In the genomic region with DNA sequence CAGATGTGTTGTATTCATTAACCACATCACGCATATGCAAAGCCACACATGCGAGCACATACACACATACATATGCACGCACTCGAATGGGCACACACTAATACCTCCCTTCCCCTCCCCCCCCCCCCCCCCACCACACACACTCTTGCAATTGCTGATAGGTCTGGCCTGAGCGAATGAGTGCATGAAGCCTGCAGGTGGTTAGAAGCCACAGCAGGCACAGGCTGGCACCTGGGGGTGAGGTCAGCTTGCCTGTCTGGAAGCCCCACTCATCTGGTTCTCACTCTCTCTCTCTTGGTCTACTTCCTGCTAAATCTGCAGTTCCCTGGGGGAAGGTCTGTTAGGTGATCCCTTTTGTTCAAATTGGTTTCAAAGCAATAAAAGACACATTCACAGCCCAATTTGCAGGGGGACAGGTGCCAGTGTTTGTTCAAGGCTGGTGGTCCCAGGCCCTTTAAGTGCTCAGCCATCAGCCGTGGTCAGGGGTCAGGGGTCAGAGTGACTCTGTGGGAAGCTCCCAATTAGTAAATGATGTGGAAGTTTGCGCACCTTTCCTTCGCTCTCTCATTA, we compare ENCODE assay signal across 22 mouse cellular contexts.
DNase-seq lines count a peak whose midpoint lies in the region; ATAC-seq lines count a peak whose summit lies in the region.
"Had no signal": no experiment of that assay in that cellular context is flagged by ENCODE, and none has a peak within 500 bp of the region (broad histone marks: within the 10 kb centered on the region; RNA-seq: fewer than 3 reads in every experiment).

No protein-coding gene starts in this region.

- H3K4me1 ChIP-seq in limb, embryonic 11.5 days (ENCODE audit: control insufficient read depth, insufficient read depth, low read length): peaks cover 12% of the 10 kb centered on the region
- H3K4me1 ChIP-seq: embryonic facial prominence, embryonic 12.5 days; embryonic facial prominence, embryonic 15.5 days; intestine, embryonic 15.5 days had no signal

- H3K27ac ChIP-seq in limb, embryonic 11.5 days (replicated peaks; ENCODE audit: low read depth, low read length): no peak overlapping the region
- H3K27ac ChIP-seq: embryonic facial prominence, embryonic 12.5 days; embryonic facial prominence, embryonic 15.5 days; hindbrain, embryonic 13.5 days; intestine, embryonic 15.5 days had no signal

- 0 out of 2 replicates have a peak, but pooled peaks have one; percentile 55 for ATAC-seq in limb, embryonic 11.5 days (ENCODE audit: insufficient number of reproducible peaks, low FRiP score, low TSS enrichment, low read depth)
- ATAC-seq: forebrain, embryonic 14.5 days; hindbrain, embryonic 16.5 days; intestine, embryonic 15.5 days; Patski had no signal

- H3K27me3 ChIP-seq in limb, embryonic 11.5 days (ENCODE audit: control insufficient read depth, insufficient read depth, low read length): no peaks in the 10 kb centered on the region
- H3K27me3 ChIP-seq: embryonic facial prominence, embryonic 12.5 days; embryonic facial prominence, embryonic 15.5 days; hindbrain, embryonic 13.5 days; intestine, embryonic 15.5 days; Patski had no signal

- peak; percentile 11 for DNase-seq in embryo, embryonic 10 days (ENCODE audit: low spot score)
- DNase-seq in embryo, embryonic 10.5 days (ENCODE audit: low spot score): no peak
- peak; percentile 18 for DNase-seq in embryo, embryonic 9.5 days (ENCODE audit: extremely low spot score)
- peak; percentile 71 for DNase-seq in limb, embryonic 11.5 days (ENCODE audit: low spot score)
- DNase-seq in lung, postnatal 25 days (ENCODE audit: low spot score): no peak
- DNase-seq in lung, adult 18-20 months: no peak
- DNase-seq: adrenal gland, postnatal 10 days; adrenal gland, postnatal 36 days; cerebellum, adult 18-20 months; cerebellum, adult 9-10 months; cerebellum, postnatal 14 days; gastrocnemius, postnatal 10 days; heart, adult 11 months had no signal

- no peak overlapping the region for H3K4me2 ChIP-seq in limb, embryonic 11.5 days (ENCODE audit: low read depth, severe bottlenecking)
- H3K4me2 ChIP-seq: embryonic facial prominence, embryonic 12.5 days; embryonic facial prominence, embryonic 15.5 days; heart, embryonic 11.5 days; hindbrain, embryonic 13.5 days; intestine, embryonic 15.5 days had no signal

- no peaks in the 10 kb centered on the region for H3K9me3 ChIP-seq in limb, embryonic 11.5 days (ENCODE audit: control insufficient read depth, low read length)
- H3K9me3 ChIP-seq: embryonic facial prominence, embryonic 12.5 days; embryonic facial prominence, embryonic 15.5 days; G1E; hindbrain, embryonic 13.5 days; intestine, embryonic 15.5 days had no signal

- WGBS in limb, embryonic 11.5 days: 22% methylated on average over 8 of the region's 8 CpGs

- no peaks in the 10 kb centered on the region for H3K36me3 ChIP-seq in limb, embryonic 11.5 days (ENCODE audit: control insufficient read depth, insufficient read depth, low read length)
- H3K36me3 ChIP-seq: embryonic facial prominence, embryonic 12.5 days; embryonic facial prominence, embryonic 15.5 days; hindbrain, embryonic 13.5 days; intestine, embryonic 15.5 days had no signal

- H3K4me3 ChIP-seq in limb, embryonic 11.5 days (ENCODE audit: low read depth, low read length): no peak overlapping the region
- H3K4me3 ChIP-seq: embryonic facial prominence, embryonic 12.5 days; embryonic facial prominence, embryonic 15.5 days; hindbrain, embryonic 13.5 days; intestine, embryonic 15.5 days had no signal

- no peak overlapping the region for H3K9ac ChIP-seq in limb, embryonic 11.5 days (ENCODE audit: low read length)
- H3K9ac ChIP-seq: embryonic facial prominence, embryonic 12.5 days; embryonic facial prominence, embryonic 15.5 days; hindbrain, embryonic 13.5 days; intestine, embryonic 15.5 days had no signal

Comparison
In these comparisons a context has a peak if more than half of its experiments do, and no peak if none do; other contexts are left out.
1. DNase-seq: peak in embryo, embryonic 10 days (single experiment), embryo, embryonic 9.5 days (single experiment) and limb, embryonic 11.5 days (single experiment); none in embryo, embryonic 10.5 days (single experiment), lung, postnatal 25 days (single experiment) and lung, adult 18-20 months (0 of 2).